Mouse (Mus musculus): Measurements from ENCODE around the gene Prr23a1. TPM values are rescaled to one million over a fixed set of nuclear protein-coding genes. Genes with fewer than 3 reads are reported as not detected.

The Prr23a1 gene
- polyA plus RNA-seq, 1 experiment from 2014 or later: not detected

GRCm38 (mm10) chr9:98817592-98817991 is 24.7 kb upstream of the Prr23a1 start:
- 72% methylated on average over 7 of the region's 7 CpGs for WGBS
- no peak overlapping the region for H3K4me3 ChIP-seq (ENCODE audit: control insufficient read depth in 1 of 2, insufficient read depth in 1 of 2, low read depth in 1 of 2, low read length in 2 of 2)
- H3K36me3 ChIP-seq (ENCODE audit: control insufficient read depth, insufficient read depth, low read length): no peaks in the 10 kb centered on the region

GRCm38 (mm10) chr9:98818971-98819370 is 23.3 kb upstream of the Prr23a1 start:
- Histone ChIP-seq H3K27ac (replicated peaks in 1 of 2; ENCODE audit: control insufficient read depth in 1 of 2, insufficient read depth in 1 of 2, low read depth in 2 of 2, low read length in 2 of 2) (no peak overlapping the region), H3K36me3 (ENCODE audit: control insufficient read depth, insufficient read depth, low read length) (no peaks in the 10 kb centered on the region), H3K4me2 (ENCODE audit: low read length) (no peak overlapping the region), H3K27me3 (ENCODE audit: control insufficient read depth, insufficient read depth, low read length) (no peaks in the 10 kb centered on the region), H3K4me3 (ENCODE audit: control insufficient read depth in 1 of 2, insufficient read depth in 1 of 2, low read depth in 1 of 2, low read length in 2 of 2) (no peak overlapping the region), H3K4me1 (ENCODE audit: control insufficient read depth in 2 of 2, insufficient read depth in 2 of 2, low read length in 2 of 2) (no peaks in the 10 kb centered on the region), H3K9me3 (ENCODE audit: control insufficient read depth, low read length) (no peaks in the 10 kb centered on the region), H3K9ac (ENCODE audit: low read length) (no peak overlapping the region)
- 68% methylated on average over 5 of the region's 5 CpGs for WGBS
- no peak for ATAC-seq (ENCODE audit: insufficient number of reproducible peaks, insufficient read depth, low FRiP score, low read depth)

More at GRCm38 (mm10) chr9:98817592-98817991, 24.7 kb upstream of the Prr23a1 start:
- H3K4me2 ChIP-seq (ENCODE audit: low read length): no peak overlapping the region
- no peak overlapping the region for H3K9ac ChIP-seq (ENCODE audit: low read length)
- H3K27ac ChIP-seq (replicated peaks in 1 of 2; ENCODE audit: control insufficient read depth in 1 of 2, insufficient read depth in 1 of 2, low read depth in 2 of 2, low read length in 2 of 2): no peak overlapping the region
- H3K9me3 ChIP-seq (ENCODE audit: control insufficient read depth, low read length): no peaks in the 10 kb centered on the region
- H3K4me1 ChIP-seq (ENCODE audit: control insufficient read depth in 2 of 2, insufficient read depth in 2 of 2, low read length in 2 of 2): no peaks in the 10 kb centered on the region
- ATAC-seq (ENCODE audit: insufficient number of reproducible peaks, insufficient read depth, low FRiP score, low read depth): 0 out of 2 replicates have a peak, but pooled peaks have one; percentile 18
- no peaks in the 10 kb centered on the region for H3K27me3 ChIP-seq (ENCODE audit: control insufficient read depth, insufficient read depth, low read length)

- WGBS: 75% methylated on average over 2 of the region's 2 CpGs
- no peak for ATAC-seq (ENCODE audit: insufficient number of reproducible peaks, insufficient read depth, low FRiP score, low read depth)
Observed at GRCm38 (mm10) chr9:98819481-98819880, 22.8 kb upstream of the Prr23a1 start.

DNA sequence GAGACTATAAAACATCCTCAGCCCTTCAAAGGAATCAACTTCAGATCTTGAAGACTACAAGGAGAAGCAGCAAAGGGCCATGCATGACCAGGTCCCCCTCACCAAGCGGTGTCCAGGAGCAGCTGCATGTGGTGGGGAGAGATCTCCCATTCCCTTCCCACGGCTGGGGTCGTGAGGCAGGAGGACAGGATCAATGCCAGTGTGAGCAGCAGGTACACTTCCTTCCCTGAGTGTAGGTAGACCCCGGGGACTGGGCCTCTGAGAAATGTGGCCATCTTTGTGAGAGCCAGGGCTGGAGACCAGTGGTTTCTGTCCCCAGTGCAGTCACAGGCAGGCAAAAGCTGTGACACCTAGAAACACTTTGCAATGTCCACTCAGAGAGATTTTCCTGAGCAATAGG is 21.8 kb upstream of the Prr23a1 start:
- Histone ChIP-seq H3K36me3 (ENCODE audit: control insufficient read depth, insufficient read depth, low read length) (no peaks in the 10 kb centered on the region), H3K9me3 (ENCODE audit: control insufficient read depth, low read length) (no peaks in the 10 kb centered on the region), H3K4me3 (ENCODE audit: control insufficient read depth in 1 of 2, insufficient read depth in 1 of 2, low read depth in 1 of 2, low read length in 2 of 2) (no peak overlapping the region), H3K4me1 (ENCODE audit: control insufficient read depth in 2 of 2, insufficient read depth in 2 of 2, low read length in 2 of 2) (no peaks in the 10 kb centered on the region), H3K27me3 (ENCODE audit: control insufficient read depth, insufficient read depth, low read length) (no peaks in the 10 kb centered on the region), H3K27ac (replicated peaks in 1 of 2; ENCODE audit: control insufficient read depth in 1 of 2, insufficient read depth in 1 of 2, low read depth in 2 of 2, low read length in 2 of 2) (no peak overlapping the region), H3K4me2 (ENCODE audit: low read length) (no peak overlapping the region), H3K9ac (ENCODE audit: low read length) (no peak overlapping the region)
- 84% methylated on average over 4 of the region's 4 CpGs for WGBS
- no peak for ATAC-seq (ENCODE audit: insufficient number of reproducible peaks, insufficient read depth, low FRiP score, low read depth)

More at GRCm38 (mm10) chr9:98819481-98819880, 22.8 kb upstream of the Prr23a1 start:
- no peak overlapping the region for H3K4me2 ChIP-seq (ENCODE audit: low read length)
- H3K9me3 ChIP-seq (ENCODE audit: control insufficient read depth, low read length): no peaks in the 10 kb centered on the region
- H3K9ac ChIP-seq (ENCODE audit: low read length): no peak overlapping the region
- H3K27me3 ChIP-seq (ENCODE audit: control insufficient read depth, insufficient read depth, low read length): no peaks in the 10 kb centered on the region
- H3K27ac ChIP-seq (replicated peaks in 1 of 2; ENCODE audit: control insufficient read depth in 1 of 2, insufficient read depth in 1 of 2, low read depth in 2 of 2, low read length in 2 of 2): no peak overlapping the region
- no peaks in the 10 kb centered on the region for H3K4me1 ChIP-seq (ENCODE audit: control insufficient read depth in 2 of 2, insufficient read depth in 2 of 2, low read length in 2 of 2)
- H3K4me3 ChIP-seq (ENCODE audit: control insufficient read depth in 1 of 2, insufficient read depth in 1 of 2, low read depth in 1 of 2, low read length in 2 of 2): no peak overlapping the region
- H3K36me3 ChIP-seq (ENCODE audit: control insufficient read depth, insufficient read depth, low read length): no peaks in the 10 kb centered on the region

DNA sequence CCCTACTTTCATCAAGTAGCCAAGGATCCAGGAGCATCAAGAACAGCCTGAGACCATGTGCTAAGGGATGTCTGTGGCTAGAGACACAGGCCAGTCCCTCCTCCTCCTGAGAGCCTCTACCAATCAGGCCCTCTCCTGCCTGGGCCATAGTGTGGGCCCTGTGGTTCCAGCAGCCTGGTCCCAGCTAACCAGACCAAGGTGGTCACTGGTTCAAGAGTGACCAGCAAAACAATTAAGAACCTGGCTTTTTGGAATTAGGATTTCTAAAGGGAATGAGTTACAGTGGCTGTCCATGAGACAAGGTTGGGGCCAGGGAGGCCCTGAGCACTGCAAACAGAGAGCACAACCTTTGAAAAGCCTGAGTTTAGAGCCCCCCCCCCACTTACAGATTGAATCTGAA is 21.2 kb upstream of the Prr23a1 start:
- Histone ChIP-seq H3K4me3 (ENCODE audit: control insufficient read depth in 1 of 2, insufficient read depth in 1 of 2, low read depth in 1 of 2, low read length in 2 of 2) (no peak overlapping the region), H3K27me3 (ENCODE audit: control insufficient read depth, insufficient read depth, low read length) (no peaks in the 10 kb centered on the region), H3K9ac (ENCODE audit: low read length) (no peak overlapping the region), H3K9me3 (ENCODE audit: control insufficient read depth, low read length) (no peaks in the 10 kb centered on the region), H3K27ac (replicated peaks in 1 of 2; ENCODE audit: control insufficient read depth in 1 of 2, insufficient read depth in 1 of 2, low read depth in 2 of 2, low read length in 2 of 2) (no peak overlapping the region), H3K4me2 (ENCODE audit: low read length) (no peak overlapping the region), H3K4me1 (ENCODE audit: control insufficient read depth in 2 of 2, insufficient read depth in 2 of 2, low read length in 2 of 2) (no peaks in the 10 kb centered on the region), H3K36me3 (ENCODE audit: control insufficient read depth, insufficient read depth, low read length) (no peaks in the 10 kb centered on the region)
- ATAC-seq (ENCODE audit: insufficient number of reproducible peaks, insufficient read depth, low FRiP score, low read depth): no peak

DNA sequence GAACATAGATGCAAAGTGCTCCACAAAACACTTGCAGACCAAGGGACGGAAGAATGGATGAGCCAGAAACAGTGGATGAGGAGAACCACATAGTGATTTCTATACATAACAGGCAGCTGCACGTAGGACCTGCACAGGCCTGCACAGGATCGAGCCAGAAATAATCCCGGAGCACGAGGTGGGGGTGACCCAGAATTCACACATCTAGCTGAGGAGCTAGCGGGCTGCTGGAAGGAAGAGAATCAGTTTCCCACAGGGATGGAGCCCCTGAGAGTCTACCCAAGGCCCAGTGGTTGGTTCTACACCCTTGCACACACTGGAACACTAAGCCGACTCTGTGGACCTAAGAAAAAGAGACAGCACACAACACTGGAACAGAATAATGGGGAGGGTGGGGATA is 18.5 kb upstream of the Prr23a1 start:
- H3K9ac ChIP-seq (ENCODE audit: low read length): no peak overlapping the region
- H3K9me3 ChIP-seq (ENCODE audit: control insufficient read depth, low read length): no peaks in the 10 kb centered on the region
- H3K4me1 ChIP-seq (ENCODE audit: control insufficient read depth in 2 of 2, insufficient read depth in 2 of 2, low read length in 2 of 2): no peaks in the 10 kb centered on the region
- H3K27me3 ChIP-seq (ENCODE audit: control insufficient read depth, insufficient read depth, low read length): no peaks in the 10 kb centered on the region
- no peaks in the 10 kb centered on the region for H3K36me3 ChIP-seq (ENCODE audit: control insufficient read depth, insufficient read depth, low read length)
- no peak overlapping the region for H3K27ac ChIP-seq (replicated peaks in 1 of 2; ENCODE audit: control insufficient read depth in 1 of 2, insufficient read depth in 1 of 2, low read depth in 2 of 2, low read length in 2 of 2)
- WGBS: 77% methylated on average over 7 of the region's 7 CpGs
- no peak overlapping the region for H3K4me2 ChIP-seq (ENCODE audit: low read length)
- ATAC-seq (ENCODE audit: insufficient number of reproducible peaks, insufficient read depth, low FRiP score, low read depth): no peak
- H3K4me3 ChIP-seq (ENCODE audit: control insufficient read depth in 1 of 2, insufficient read depth in 1 of 2, low read depth in 1 of 2, low read length in 2 of 2): no peak overlapping the region

DNA sequence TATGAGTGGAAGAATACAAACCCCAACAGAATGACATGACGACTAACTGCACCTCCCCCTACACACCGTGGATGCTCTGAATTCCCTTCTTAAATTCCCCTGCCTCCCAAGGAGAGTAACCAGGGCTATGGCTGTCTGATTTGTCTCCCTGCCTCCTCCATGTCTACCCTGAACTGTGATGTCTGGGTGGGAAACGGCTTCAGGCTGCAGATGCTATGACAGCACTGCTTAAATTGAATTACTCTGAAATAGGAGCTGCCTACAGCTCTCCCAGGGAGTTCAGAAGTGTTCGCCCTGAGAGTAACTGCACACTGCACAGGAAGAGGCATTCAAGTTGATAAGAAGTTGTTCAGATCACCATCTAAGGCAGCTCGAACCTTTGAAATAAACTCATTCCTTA is 12.8 kb upstream of the Prr23a1 start:
- WGBS: 26% methylated on average over 5 of the region's 5 CpGs
- Histone ChIP-seq H3K27ac (replicated peaks in 1 of 2; ENCODE audit: control insufficient read depth in 1 of 2, insufficient read depth in 1 of 2, low read depth in 2 of 2, low read length in 2 of 2) (no peak overlapping the region), H3K4me1 (ENCODE audit: control insufficient read depth in 2 of 2, insufficient read depth in 2 of 2, low read length in 2 of 2) (no peaks in the 10 kb centered on the region), H3K4me2 (ENCODE audit: low read length) (no peak overlapping the region), H3K9ac (ENCODE audit: low read length) (no peak overlapping the region), H3K36me3 (ENCODE audit: control insufficient read depth, insufficient read depth, low read length) (no peaks in the 10 kb centered on the region), H3K27me3 (ENCODE audit: control insufficient read depth, insufficient read depth, low read length) (no peaks in the 10 kb centered on the region), H3K9me3 (ENCODE audit: control insufficient read depth, low read length) (no peaks in the 10 kb centered on the region), H3K4me3 (ENCODE audit: control insufficient read depth in 1 of 2, insufficient read depth in 1 of 2, low read depth in 1 of 2, low read length in 2 of 2) (no peak overlapping the region)
- ATAC-seq (ENCODE audit: insufficient number of reproducible peaks, insufficient read depth, low FRiP score, low read depth): no peak

GRCm38 (mm10) chr9:98837537-98838074 is 4.7 kb upstream of the Prr23a1 start:
- WGBS: 75% methylated on average over 7 of the region's 7 CpGs
- Histone ChIP-seq H3K4me1 (ENCODE audit: control insufficient read depth in 2 of 2, insufficient read depth in 2 of 2, low read length in 2 of 2) (no peaks in the 10 kb centered on the region), H3K4me3 (ENCODE audit: control insufficient read depth in 1 of 2, insufficient read depth in 1 of 2, low read depth in 1 of 2, low read length in 2 of 2) (no peak overlapping the region), H3K4me2 (ENCODE audit: low read length) (no peak overlapping the region), H3K27me3 (ENCODE audit: control insufficient read depth, insufficient read depth, low read length) (0 out of 2 replicates have a peak, but pooled peaks cover 3% of the 10 kb centered on the region), H3K9me3 (ENCODE audit: control insufficient read depth, low read length) (0 out of 2 replicates have a peak, but pooled peaks cover 4% of the 10 kb centered on the region), H3K27ac (replicated peaks in 1 of 2; ENCODE audit: control insufficient read depth in 1 of 2, insufficient read depth in 1 of 2, low read depth in 2 of 2, low read length in 2 of 2) (no peak overlapping the region), H3K9ac (ENCODE audit: low read length) (no peak overlapping the region), H3K36me3 (ENCODE audit: control insufficient read depth, insufficient read depth, low read length) (no peaks in the 10 kb centered on the region)
- no peak for ATAC-seq (ENCODE audit: insufficient number of reproducible peaks, insufficient read depth, low FRiP score, low read depth)
